Mouse (Mus musculus) kidney, adult 2 months (tissue): ENCODE data around the gene H6pd. TPM values are rescaled to one million over a fixed set of nuclear protein-coding genes. Genes with fewer than 3 reads are reported as not detected.

Experiments
- DNase-seq: peaks from one replicate; pipeline ENCODE4 v3.0.0; 2021
- H3K27ac ChIP-seq: fragments of 200-500 bp; 2 replicates; pipeline ENCODE4 v1.5.1; 2012; ENCODE audit warnings: low read depth, low read length, control low read depth, inconsistent platforms; ENCODE audit not compliant: insufficient read depth
- H3K27me3 ChIP-seq: fragments of 200-500 bp; replicated peaks from 2 replicates; pipeline ENCODE4 v1.6.1; 2012; ENCODE audit warnings: mild to moderate bottlenecking, moderate library complexity, low read length, inconsistent platforms; ENCODE audit not compliant: control insufficient read depth, insufficient read depth
- H3K36me3 ChIP-seq: fragments of 200-500 bp; 2 replicates; pipeline ENCODE4 v1.6.1; 2012; ENCODE audit warnings: mild to moderate bottlenecking, moderate library complexity, low read length, inconsistent platforms; ENCODE audit not compliant: control insufficient read depth, insufficient read depth
- H3K4me1 ChIP-seq: fragments of 200-500 bp; 2 replicates; pipeline ENCODE4 v1.6.1; 2011; ENCODE audit warnings: low read length; ENCODE audit not compliant: control insufficient read depth, insufficient read depth
- H3K4me3 ChIP-seq: fragments of 200-500 bp; 2 replicates; pipeline ENCODE4 v1.5.1; 2011; ENCODE audit warnings: mild to moderate bottlenecking, low read depth, low read length, control low read depth; ENCODE audit not compliant: insufficient read depth
- CTCF ChIP-seq: fragments of 200-500 bp; conservative IDR thresholded peaks from 2 replicates; pipeline ENCODE4 v1.5.1; 2011; ENCODE audit warnings: low read depth, mild to moderate bottlenecking, control low read depth, low read length, moderate library complexity, mixed read lengths; ENCODE audit not compliant: insufficient read depth, insufficient read length
- POLR2A ChIP-seq: fragments of 200-500 bp; IDR thresholded peaks from one replicate; pipeline ENCODE4 v1.6.1; 2011; ENCODE audit warnings: low read depth, low read length, control low read depth
- WGBS: fragments of 180-500 bp; shearing (Covaris S2); methylation state at CpG from one replicate; pipeline ENCODE4 v1.1.7; 2018; 5-methylcytosine and 5-hydroxymethylcytosine counted together
- polyA plus RNA-seq: library from polyadenylated mRNA; depleted of rRNA; stranded (reverse); fragments of >200 nt; gene quantifications from 2 replicates; pipeline ENCODE4 v1.2.3, GENCODE M21; 2012

Gene H6pd
- polyA plus RNA-seq, 1 experiment: 137 TPM

GRCm38 (mm10) chr4:150006122-150006854, 2.5 kb downstream of the H6pd start:
- DNase-seq: no peak

GRCm38 (mm10) chr4:150005231-150005630, 3.6 kb downstream of the H6pd start:
- Histone ChIP-seq H3K4me3 (no peak overlapping the region), H3K4me1 (peaks cover 25% of the 10 kb centered on the region)
- TF ChIP-seq POLR2A: no peak
- TF ChIP-seq CTCF: no peak

More at GRCm38 (mm10) chr4:150006122-150006854, 2.5 kb downstream of the H6pd start:
- TF ChIP-seq POLR2A: no peak
- TF ChIP-seq CTCF: no peak
- H3K36me3 ChIP-seq: no peaks in the 10 kb centered on the region
- 0 out of 2 replicates have a peak overlapping the region, but pooled peaks have one; percentile 18 for H3K27ac ChIP-seq
- H3K4me1 ChIP-seq: peaks cover 25% of the 10 kb centered on the region
- no peak overlapping the region for H3K4me3 ChIP-seq
- no peaks in the 10 kb centered on the region for H3K27me3 ChIP-seq
- 71% methylated on average over 21 of the region's 21 CpGs for WGBS

GRCm38 (mm10) chr4:150003641-150004040, 5.2 kb downstream of the H6pd start:
- WGBS: 53% methylated on average over 4 of the region's 4 CpGs

More at GRCm38 (mm10) chr4:150005231-150005630, 3.6 kb downstream of the H6pd start:
- WGBS: 89% methylated on average over 10 of the region's 10 CpGs
- no peak for DNase-seq
- H3K27me3 ChIP-seq: no peaks in the 10 kb centered on the region
- no peaks in the 10 kb centered on the region for H3K36me3 ChIP-seq
- H3K27ac ChIP-seq: no peak overlapping the region

DNA sequence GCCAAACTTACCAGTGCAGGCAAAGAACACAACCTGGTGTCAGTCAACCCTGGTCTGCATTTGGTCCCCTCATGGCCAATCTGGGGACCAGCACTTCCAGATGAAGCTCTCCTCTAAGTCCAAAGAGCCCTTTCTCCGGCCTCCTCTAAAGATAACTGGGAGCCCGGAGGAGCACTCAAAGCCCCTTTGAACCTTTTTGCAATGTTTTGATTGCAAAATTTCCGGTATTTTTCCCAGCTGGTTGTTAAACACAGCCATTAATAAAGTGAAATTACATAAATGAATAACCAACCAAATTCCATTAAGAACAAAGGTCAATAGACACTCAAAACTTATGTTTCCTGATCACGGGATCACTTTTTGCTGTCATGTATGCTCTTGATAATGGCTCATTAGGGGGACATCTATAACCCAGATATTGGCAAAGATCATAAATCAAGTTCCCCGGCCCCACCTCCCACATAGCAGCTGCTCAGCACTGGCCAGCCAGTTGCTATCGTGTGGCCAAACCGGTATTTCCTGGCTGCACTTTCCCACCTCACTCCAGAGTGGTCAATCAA, 5.7 kb downstream of the H6pd start:
- Histone ChIP-seq H3K27ac (peak overlapping the region; percentile 96), H3K36me3 (no peaks in the 10 kb centered on the region; the same call in 1 of the 2 replicates), H3K4me1 (peaks cover 41% of the 10 kb centered on the region), H3K4me3 (peak overlapping the region; percentile 71), H3K27me3 (no peaks in the 10 kb centered on the region)
- TF ChIP-seq POLR2A (no peak), CTCF (no peak)
- 10% methylated on average over 7 of the region's 7 CpGs for WGBS
- DNase-seq: peak; percentile 85

More at GRCm38 (mm10) chr4:150003641-150004040, 5.2 kb downstream of the H6pd start:
- Histone ChIP-seq H3K27me3 (no peaks in the 10 kb centered on the region), H3K4me1 (peaks cover 35% of the 10 kb centered on the region), H3K4me3 (no peak overlapping the region), H3K36me3 (no peaks in the 10 kb centered on the region), H3K27ac (peak overlapping the region; percentile 81)
- DNase-seq: no peak
- no peak for TF ChIP-seq POLR2A
- no peak for TF ChIP-seq CTCF

- TF ChIP-seq CTCF (no peak), POLR2A (peak; percentile 60)
- Histone ChIP-seq H3K27ac (peak overlapping the region; percentile 96), H3K36me3 (no peaks in the 10 kb centered on the region; the same call in 1 of the 2 replicates), H3K4me1 (peaks cover 39% of the 10 kb centered on the region), H3K27me3 (no peaks in the 10 kb centered on the region), H3K4me3 (peak overlapping the region; percentile 71)
- DNase-seq: peak; percentile 90
- 29% methylated on average over 12 of the region's 12 CpGs for WGBS
These were observed 6.7 kb downstream of the H6pd start for GRCm38 (mm10) chr4:150002021-150002528.

DNA sequence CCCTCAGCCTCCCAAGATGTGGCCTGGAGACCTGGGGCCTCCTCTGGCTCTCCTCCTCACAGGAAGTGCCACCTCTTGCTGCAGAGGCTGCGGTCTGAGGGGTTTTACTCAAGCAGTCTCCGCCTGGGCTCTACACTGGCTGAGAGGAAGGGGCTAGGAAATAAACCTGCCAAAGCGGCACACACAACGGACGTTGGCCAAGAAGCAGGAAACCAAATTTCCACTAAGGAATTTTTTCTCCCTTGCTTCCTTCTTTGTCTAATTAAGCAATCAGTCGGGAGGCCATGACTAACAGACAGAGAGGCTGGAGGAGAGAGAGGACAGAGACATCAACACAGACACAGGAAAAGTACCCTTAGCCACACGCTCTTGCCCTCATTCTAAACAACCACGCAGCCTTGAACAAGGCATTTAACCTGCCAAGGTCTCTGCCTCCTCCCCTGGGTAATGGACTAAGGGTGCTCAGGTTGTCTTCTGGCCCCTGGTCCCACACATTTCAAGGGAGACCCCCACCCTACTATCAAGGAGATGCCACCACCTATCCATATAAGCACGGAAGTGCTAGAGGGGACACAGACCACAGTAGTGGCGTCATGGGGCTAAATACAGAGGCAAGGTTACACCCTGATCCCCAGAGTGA, 7.5 kb downstream of the H6pd start:
- no peaks in the 10 kb centered on the region for H3K27me3 ChIP-seq
- 28% methylated on average over 10 of the region's 10 CpGs for WGBS
- H3K27ac ChIP-seq: peak overlapping the region; percentile 96
- H3K36me3 ChIP-seq: no peaks in the 10 kb centered on the region; the same call in 1 of the 2 replicates
- peak overlapping the region; percentile 71 for H3K4me3 ChIP-seq
- peaks cover 43% of the 10 kb centered on the region for H3K4me1 ChIP-seq
- DNase-seq: no peak
- TF ChIP-seq CTCF: no peak
- TF ChIP-seq POLR2A: no peak
